Mouse (Mus musculus): ENCODE measurements at regions not wholly inside any gene's neighbourhood (a gene's known extent, or its start where the extent isn't known, plus 50 kb on each side); places are given as distances from the start of the nearest gene placed in this dataset.

DNA sequence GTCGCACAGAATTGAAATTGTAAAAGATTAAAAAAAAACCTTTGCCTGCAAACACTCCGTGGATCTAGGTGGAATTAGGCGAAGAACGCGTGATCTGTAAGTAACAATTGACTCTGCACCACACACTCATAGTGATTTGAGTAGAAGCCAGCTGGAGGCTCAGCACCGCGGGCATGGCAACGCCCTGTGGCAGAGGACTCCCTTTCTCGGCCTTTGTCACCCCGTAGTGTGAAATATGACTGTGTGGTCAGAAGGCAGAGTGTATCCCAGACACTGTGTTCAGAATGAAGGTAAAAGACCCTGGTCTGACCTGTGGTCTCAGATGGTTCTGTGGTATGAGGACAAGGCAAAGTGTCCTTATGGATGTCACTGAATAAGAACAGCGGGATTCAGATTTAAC is 183.0 kb upstream of the Zpld1 start:
- TF ChIP-seq CTCF (IDR thresholded peaks at IDR 0.05; ENCODE audit: low read depth) = no peak
- no peak for TF ChIP-seq EP300 (IDR thresholded peaks at IDR 0.05; ENCODE audit: low read depth)
